Mouse (Mus musculus): ENCODE data around the gene Pbx2. TPM values are rescaled to one million over a fixed set of nuclear protein-coding genes. Genes with fewer than 3 reads are reported as not detected.

Gene Pbx2
- polyA plus RNA-seq, 1 experiment: 21.6 TPM

Other genes starting within 250 kb of the Pbx2 start
- not detected for gene Btnl2, start 236.4 kb upstream of the Pbx2 start, polyA plus RNA-seq (2012; fragmentation: generic; extraction: Trizol)
- not detected for gene Btnl1, start 214.1 kb upstream of the Pbx2 start, polyA plus RNA-seq (2012; fragmentation: generic; extraction: Trizol)
- not detected for gene BC051142, start 192.4 kb upstream of the Pbx2 start, polyA plus RNA-seq (2012; fragmentation: generic; extraction: Trizol)
- not detected for gene Btnl4, start 113.9 kb upstream of the Pbx2 start, polyA plus RNA-seq (2012; fragmentation: generic; extraction: Trizol)
- gene Btnl6, start 73.9 kb upstream of the Pbx2 start, polyA plus RNA-seq (2012; fragmentation: generic; extraction: Trizol): not detected
- 0.31 TPM for gene Notch4, start 27.0 kb upstream of the Pbx2 start, polyA plus RNA-seq (2012; fragmentation: generic; extraction: Trizol)
- gene Gpsm3, start 1.5 kb upstream of the Pbx2 start, polyA plus RNA-seq (2012; fragmentation: generic; extraction: Trizol): 3.1 TPM
- 0.22 TPM for gene Ager, start 6.6 kb downstream of the Pbx2 start, polyA plus RNA-seq (2012; fragmentation: generic; extraction: Trizol)
- 37.1 TPM for gene Rnf5, start 12.4 kb downstream of the Pbx2 start, polyA plus RNA-seq (2012; fragmentation: generic; extraction: Trizol)
- 70.5 TPM for gene Agpat1, start 13.0 kb downstream of the Pbx2 start, polyA plus RNA-seq (2012; fragmentation: generic; extraction: Trizol)
- 0.16 TPM for gene Egfl8, start 24.7 kb downstream of the Pbx2 start, polyA plus RNA-seq (2012; fragmentation: generic; extraction: Trizol)
- 21.9 TPM for gene Ppt2, start 37.2 kb downstream of the Pbx2 start, polyA plus RNA-seq (2012; fragmentation: generic; extraction: Trizol)
- gene Prrt1, start 38.3 kb downstream of the Pbx2 start, polyA plus RNA-seq (2012; fragmentation: generic; extraction: Trizol): not detected
- gene Fkbpl, start 53.5 kb downstream of the Pbx2 start, polyA plus RNA-seq (2012; fragmentation: generic; extraction: Trizol): 13.5 TPM
- 42.5 TPM for gene Atf6b, start 55.9 kb downstream of the Pbx2 start, polyA plus RNA-seq (2012; fragmentation: generic; extraction: Trizol)
- under 0.01 TPM for gene Tnxb, start 79.3 kb downstream of the Pbx2 start, polyA plus RNA-seq (2012; fragmentation: generic; extraction: Trizol)
- gene C4b, start 152.6 kb downstream of the Pbx2 start, polyA plus RNA-seq (2012; fragmentation: generic; extraction: Trizol): not detected
- not detected for gene Cyp21a1, start 213.3 kb downstream of the Pbx2 start, polyA plus RNA-seq (2012; fragmentation: generic; extraction: Trizol)
- gene Stk19, start 245.7 kb downstream of the Pbx2 start, polyA plus RNA-seq (2012; fragmentation: generic; extraction: Trizol): 29.9 TPM
- 25.7 TPM for gene Dxo, start 245.8 kb downstream of the Pbx2 start, polyA plus RNA-seq (2012; fragmentation: generic; extraction: Trizol)

Data from myocyte (in vitro differentiated cells).